Mouse (Mus musculus) Muller cell, postnatal 12 days (primary cell): Measurements from ENCODE around the gene Polr2b.

Experiments used
- DNase-seq: peaks from one replicate; pipeline ENCODE4 v3.0.0-alpha.2; 2015; ENCODE audit errors: inconsistent ontology term

Gene Polr2b

GRCm38 (mm10) chr5:77386596-77387413 is 76.9 kb downstream of the Polr2b start:
- DNase-seq: peak; percentile 52

GRCm38 (mm10) chr5:77387414-77387704 is 77.4 kb downstream of the Polr2b start:
- no peak for DNase-seq

GRCm38 (mm10) chr5:77388359-77388758 is 78.4 kb downstream of the Polr2b start:
- no peak for DNase-seq

DNA sequence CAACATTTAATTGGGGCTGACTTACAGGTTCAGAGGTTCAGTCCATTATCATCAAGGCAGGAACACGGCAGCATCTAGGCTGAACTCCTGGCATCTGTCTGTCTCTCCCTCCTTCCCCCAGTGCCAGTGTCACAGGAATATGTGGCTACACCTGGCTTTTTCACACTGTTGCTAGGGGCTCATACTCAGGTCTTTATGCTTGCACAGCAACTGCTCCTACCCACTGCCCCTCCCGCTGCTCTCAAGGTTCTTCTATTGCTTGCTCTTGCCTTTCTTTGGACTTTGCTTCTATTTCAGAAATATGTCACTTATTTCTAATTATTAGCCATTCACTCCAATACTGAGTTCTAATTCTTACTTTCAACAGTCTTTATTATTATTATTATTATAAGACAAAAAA is 80.3 kb downstream of the Polr2b start:
- DNase-seq: no peak

- DNase-seq: no peak
Measured at GRCm38 (mm10) chr5:77393094-77393619, 83.2 kb downstream of the Polr2b start.

DNA sequence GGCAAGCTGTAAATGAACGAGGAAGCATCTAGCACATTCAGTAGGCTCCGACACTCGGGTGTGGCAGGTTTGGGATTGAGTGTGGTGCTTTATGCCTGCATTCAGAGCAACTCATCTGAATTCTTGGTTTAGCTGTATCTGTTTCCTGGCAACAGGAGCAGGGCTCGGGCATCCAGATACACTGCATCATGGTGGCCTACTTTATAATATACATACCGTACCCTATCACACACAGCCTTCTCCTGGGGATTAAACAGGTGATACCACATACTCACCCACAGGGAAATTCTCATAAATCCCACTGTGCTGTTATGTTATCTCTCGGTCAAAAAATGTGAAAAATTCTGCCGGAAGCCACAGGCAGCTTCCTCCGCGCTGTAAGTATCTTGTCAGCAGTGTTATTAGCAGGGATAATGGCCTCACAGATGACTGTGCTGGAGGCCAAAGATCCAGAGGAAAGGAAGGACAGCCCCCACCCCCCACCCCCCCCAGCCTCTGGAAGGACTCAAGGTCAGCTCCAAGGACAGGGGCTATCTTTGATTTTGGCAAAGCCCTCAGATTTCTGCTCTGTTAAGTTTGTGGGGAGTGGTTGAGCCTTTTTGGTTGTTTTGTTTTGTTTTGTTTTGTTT is 84.2 kb downstream of the Polr2b start:
- DNase-seq: no peak

DNA sequence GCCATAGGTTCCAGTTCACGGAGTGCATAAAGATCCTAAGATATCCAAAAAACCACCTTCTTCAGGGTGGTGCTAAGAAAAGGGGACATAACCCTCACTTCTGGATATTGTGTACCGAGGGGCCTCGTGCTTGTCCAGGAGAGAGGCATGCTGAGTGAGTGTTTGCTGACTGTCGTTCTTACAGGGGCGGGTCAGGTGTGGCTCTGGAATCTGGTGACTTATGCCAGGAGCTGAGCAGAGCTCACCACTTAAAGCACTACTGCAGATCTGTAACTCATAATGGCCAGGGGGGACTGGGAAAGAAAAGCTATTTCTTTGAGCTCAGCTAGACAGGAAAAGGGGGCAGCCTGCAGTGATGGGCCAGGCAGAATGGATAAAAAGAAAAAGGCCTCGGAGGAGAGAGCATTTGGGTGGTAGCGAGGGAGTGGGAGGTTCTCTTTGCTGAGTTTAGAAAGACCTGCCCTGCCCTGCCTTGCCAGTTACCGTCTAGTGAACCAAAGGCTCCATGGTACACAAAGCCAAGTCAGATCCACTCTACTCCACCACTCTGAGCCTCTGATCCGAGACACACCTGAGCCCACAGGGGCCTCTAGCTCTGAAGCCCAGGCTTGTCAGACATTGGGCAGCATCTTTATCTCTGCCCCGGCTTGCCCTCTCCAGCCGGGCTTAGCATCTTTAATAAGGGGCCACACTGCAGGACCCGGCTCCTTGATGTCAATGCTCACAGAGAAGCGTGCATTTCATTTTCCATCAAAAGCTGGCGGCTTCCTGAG is 88.5 kb downstream of the Polr2b start:
- no peak for DNase-seq
